Mouse (Mus musculus): ENCODE data around the gene Gm7347. TPM values are rescaled to one million over a fixed set of nuclear protein-coding genes. Genes with fewer than 3 reads are reported as not detected.

Gene Gm7347
- polyA plus RNA-seq, 1 experiment, result not detected

Other genes starting within 250 kb of the Gm7347 start
- gene Gm21663, start 116.2 kb downstream of the Gm7347 start, polyA plus RNA-seq (2012; rRNA removed), result not detected in 2 replicates
- gene Gm21671, start 104.2 kb downstream of the Gm7347 start, polyA plus RNA-seq (2012; rRNA removed), result not detected in 2 replicates
- not detected in 2 replicates for gene Gm21680, start 85.9 kb downstream of the Gm7347 start, polyA plus RNA-seq (2012; rRNA removed)
- gene Gm21698, start 69.9 kb downstream of the Gm7347 start, polyA plus RNA-seq (2012; rRNA removed), result not detected in 2 replicates
- not detected in 2 replicates for gene Gm1979, start 53.8 kb downstream of the Gm7347 start, polyA plus RNA-seq (2012; rRNA removed)
- not detected in 2 replicates for gene Gm5862, start 35.7 kb downstream of the Gm7347 start, polyA plus RNA-seq (2012; rRNA removed)
- gene Speer4a, start 19.0 kb downstream of the Gm7347 start, polyA plus RNA-seq (2012; rRNA removed), result not detected in 2 replicates
- gene Gm10471, start 30.7 kb upstream of the Gm7347 start, polyA plus RNA-seq (2012; rRNA removed), result not detected in 2 replicates
- gene 5031410I06Rik, start 46.8 kb upstream of the Gm7347 start, polyA plus RNA-seq (2012; rRNA removed), result not detected in 2 replicates
- not detected in 2 replicates for gene Gm10220, start 62.8 kb upstream of the Gm7347 start, polyA plus RNA-seq (2012; rRNA removed)
- not detected in 2 replicates for gene Gm7361, start 199.1 kb upstream of the Gm7347 start, polyA plus RNA-seq (2012; rRNA removed)

Measured in spleen, adult 2 months (tissue).